Mouse (Mus musculus): Measurements from ENCODE around the gene Pspc1.

GRCm38 (mm10) chr14:56697836-56698235 lies 80.3 kb downstream of the Pspc1 start:
- TF ChIP-seq CTCF (IDR thresholded peaks at IDR 0.05; ENCODE audit: low read depth, low read length) (no peak), POLR2A (IDR thresholded peaks at IDR 0.05; ENCODE audit: insufficient read depth, low read length) (no peak), EP300 (IDR thresholded peaks at IDR 0.05; ENCODE audit: insufficient read depth, low read depth, low read length) (no peak)
